In genomic region chr3:88480679-88481078, GRCm38 (mm10) we compare ENCODE assay signal across 20 mouse cellular contexts. TPM values are rescaled to one million over a fixed set of nuclear protein-coding genes. Genes with fewer than 3 reads are reported as not detected.
A peak's percentile ranks its signal among the peaks of the same experiment; 100 is the strongest.
DNase-seq lines count a peak whose midpoint lies in the region; ATAC-seq and TF ChIP-seq lines count a peak whose summit lies in the region.
"Had no signal": no experiment of that assay in that cellular context is flagged by ENCODE, and none has a peak within 500 bp of the region (broad histone marks: within the 10 kb centered on the region; RNA-seq: fewer than 3 reads in every experiment).

No protein-coding gene starts in this region.

- no peak for TF ChIP-seq CTCF in heart, adult 2 months (IDR thresholded peaks at IDR 0.05)

- no peak overlapping the region for H3K4me3 ChIP-seq in embryonic facial prominence, embryonic 15.5 days (replicated peaks)
- no peak overlapping the region for H3K4me3 ChIP-seq in embryonic facial prominence, embryonic 10.5 days
- no peak overlapping the region for H3K4me3 ChIP-seq in heart, adult 2 months
- H3K4me3 ChIP-seq in myocyte: no peak overlapping the region

- TF ChIP-seq EP300 in heart, adult 2 months (IDR thresholded peaks at IDR 0.05; ENCODE audit: insufficient read depth, low read depth, low read length): no peak

- H3K4me1 ChIP-seq in embryonic facial prominence, embryonic 15.5 days: peaks cover 23% of the 10 kb centered on the region
- peaks cover 26% of the 10 kb centered on the region for H3K4me1 ChIP-seq in embryonic facial prominence, embryonic 10.5 days
- peaks cover 1% of the 10 kb centered on the region; the same call in 1 of the 2 replicates for H3K4me1 ChIP-seq in heart, adult 2 months (ENCODE audit: control insufficient read depth, insufficient read depth, low read length)

- H3ac ChIP-seq in myocyte (ENCODE audit: control insufficient read depth, insufficient read length): no peak overlapping the region

- intact Hi-C loops in heart, adult 2 months (cut with DNase I): no loop called here

- no peak for ATAC-seq in embryonic facial prominence, embryonic 15.5 days (ENCODE audit: insufficient number of reproducible peaks, low FRiP score, low TSS enrichment, low read depth)
- ATAC-seq: activated CD4-positive, CD25-positive, alpha-beta regulatory T cell, adult 4 months; CD4-positive, CD25-positive, alpha-beta regulatory T cell, adult 4 months; Patski had no signal

- H3K27ac ChIP-seq in embryonic facial prominence, embryonic 15.5 days (replicated peaks): 0 out of 2 replicates have a peak overlapping the region, but pooled peaks have one; percentile 4
- no peak overlapping the region for H3K27ac ChIP-seq in embryonic facial prominence, embryonic 10.5 days (replicated peaks)
- H3K27ac ChIP-seq in heart, adult 2 months: no peak overlapping the region

- DNase-seq in embryonic facial prominence, embryonic 10.5 days (ENCODE audit: low spot score): no peak
- DNase-seq in heart, adult 11 months: peak; percentile 85
- DNase-seq in heart, adult 2 months: no peak
- no peak for DNase-seq in kidney, postnatal 25 days
- DNase-seq: adrenal gland, adult 2 months; adrenal gland, adult 8-10 months; adrenal gland, postnatal 10 days; adrenal gland, postnatal 14 days; adrenal gland, postnatal 25 days; adrenal gland, postnatal 36 days; B cell, adult 2 months; cerebellum, adult 11 months; cerebellum, adult 11-12 months; cerebellum, adult 18-20 months had no signal

- TF ChIP-seq POLR2A in heart, adult 2 months (IDR thresholded peaks at IDR 0.05; ENCODE audit: insufficient read depth, low read depth, low read length): no peak
- TF ChIP-seq POLR2A in myocyte (IDR thresholded peaks at IDR 0.05; ENCODE audit: insufficient read length, low read depth): no peak

- WGBS in embryonic facial prominence, embryonic 15.5 days: 93% methylated on average over 5 of the region's 5 CpGs
- 87% methylated on average over 5 of the region's 5 CpGs for WGBS in embryonic facial prominence, embryonic 10.5 days
- 94% methylated on average over 5 of the region's 5 CpGs for WGBS in heart, adult 2 months

- H3K36me3 ChIP-seq in embryonic facial prominence, embryonic 15.5 days: peaks cover 58% of the 10 kb centered on the region
- no peaks in the 10 kb centered on the region for H3K36me3 ChIP-seq in embryonic facial prominence, embryonic 10.5 days (replicated peaks)
- no peaks in the 10 kb centered on the region for H3K36me3 ChIP-seq in heart, adult 2 months (ENCODE audit: control insufficient read depth, insufficient read depth, low read length)
- peaks cover 45% of the 10 kb centered on the region for H3K36me3 ChIP-seq in myocyte (ENCODE audit: control insufficient read depth, insufficient read depth)

- no peaks in the 10 kb centered on the region for H3K79me2 ChIP-seq in heart, adult 2 months (replicated peaks; ENCODE audit: control insufficient read depth, insufficient read depth, low read length)
- H3K79me2 ChIP-seq in myocyte (ENCODE audit: control insufficient read depth, insufficient read depth): peaks cover 7% of the 10 kb centered on the region

- H3K4me2 ChIP-seq in embryonic facial prominence, embryonic 15.5 days (replicated peaks): no peak overlapping the region
- no peak overlapping the region for H3K4me2 ChIP-seq in myocyte (ENCODE audit: low read depth)

- no peak overlapping the region for H3K9ac ChIP-seq in embryonic facial prominence, embryonic 15.5 days
- no peak overlapping the region for H3K9ac ChIP-seq in heart, adult 2 months (ENCODE audit: low read depth, low read length)

- H3K9me3 ChIP-seq in embryonic facial prominence, embryonic 15.5 days (replicated peaks): no peaks in the 10 kb centered on the region
- no peaks in the 10 kb centered on the region for H3K9me3 ChIP-seq in embryonic facial prominence, embryonic 10.5 days
- H3K9me3 ChIP-seq: G1E had no signal

- H3K27me3 ChIP-seq in embryonic facial prominence, embryonic 15.5 days: no peaks in the 10 kb centered on the region
- peaks cover 53% of the 10 kb centered on the region for H3K27me3 ChIP-seq in embryonic facial prominence, embryonic 10.5 days (replicated peaks; ENCODE audit: low read depth, poor library complexity, severe bottlenecking)
- no peaks in the 10 kb centered on the region for H3K27me3 ChIP-seq in heart, adult 2 months (ENCODE audit: control insufficient read depth, insufficient read depth, low read length)
- no peaks in the 10 kb centered on the region for H3K27me3 ChIP-seq in myocyte (ENCODE audit: control insufficient read depth, insufficient read depth, insufficient read length)
- H3K27me3 ChIP-seq: Patski had no signal

TF ChIP-seq in myocyte, 11 proteins besides CTCF, POLR2A, EP300 and RAD21:
- TF ChIP-seq REST (IDR thresholded peaks at IDR 0.05; ENCODE audit: insufficient read depth, insufficient read length): no peak
- peak; percentile 56 for TF ChIP-seq POLR2AphosphoS2 (IDR thresholded peaks at IDR 0.05; ENCODE audit: insufficient read length, low read depth)
- TF ChIP-seq USF1 (IDR thresholded peaks at IDR 0.05; ENCODE audit: low read depth): no peak

RNA-seq across cellular contexts. Expression of gene Sema4a, which starts 19.7 kb away (rescaled TPM):
- 18.5 and 21.9 TPM in 2 replicates for polyA plus RNA-seq in embryonic facial prominence, embryonic 15.5 days (2015; fragmentation: Nextera tagmentation; extraction: Ambion mirVana)
- polyA plus RNA-seq in embryonic facial prominence, embryonic 10.5 days (2016; fragmentation: Nextera tagmentation; extraction: Ambion mirVana): 5.9 and 7.1 TPM in 2 replicates
- total RNA-seq in heart, adult 2 months (2021): 1 to 10 TPM; 3.2 to 3.3 TPM
- polyA plus RNA-seq in heart, adult 2 months (2012; rRNA removed): 8.5 and 9.5 TPM in 2 replicates
- 0.35 TPM for polyA plus RNA-seq in myocyte (2012; fragmentation: generic; extraction: Trizol)

RNA-seq across cellular contexts. Expression of gene Lmna, which starts 29.1 kb away (rescaled TPM):
- 625 and 678 TPM in 2 replicates for polyA plus RNA-seq in embryonic facial prominence, embryonic 15.5 days (2015; fragmentation: Nextera tagmentation; extraction: Ambion mirVana)
- polyA plus RNA-seq in embryonic facial prominence, embryonic 10.5 days (2016; fragmentation: Nextera tagmentation; extraction: Ambion mirVana): 15.2 and 17.9 TPM in 2 replicates
- total RNA-seq in heart, adult 2 months (2021): 100 to 1,000 TPM; 117 to 138 TPM
- polyA plus RNA-seq in heart, adult 2 months (2012; rRNA removed): 67.3 and 85.2 TPM in 2 replicates
- polyA plus RNA-seq in myocyte (2012; fragmentation: generic; extraction: Trizol): 954 TPM

RNA-seq across cellular contexts. Expression of gene Mex3a, which starts 51.5 kb away (rescaled TPM):
- polyA plus RNA-seq in embryonic facial prominence, embryonic 15.5 days (2015; fragmentation: Nextera tagmentation; extraction: Ambion mirVana): 22.5 and 22.8 TPM in 2 replicates
- 33.6 and 37.4 TPM in 2 replicates for polyA plus RNA-seq in embryonic facial prominence, embryonic 10.5 days (2016; fragmentation: Nextera tagmentation; extraction: Ambion mirVana)
- total RNA-seq in heart, adult 2 months (2021): under 1 TPM; 0.42 to 0.45 TPM
- polyA plus RNA-seq in heart, adult 2 months (2012; rRNA removed): 0.27 and 0.59 TPM in 2 replicates
- 8.1 TPM for polyA plus RNA-seq in myocyte (2012; fragmentation: generic; extraction: Trizol)

RNA-seq across cellular contexts. Expression of gene Slc25a44, which starts 55.7 kb away (rescaled TPM):
- 16.3 and 17.9 TPM in 2 replicates for polyA plus RNA-seq in embryonic facial prominence, embryonic 15.5 days (2015; fragmentation: Nextera tagmentation; extraction: Ambion mirVana)
- 17.5 and 17.6 TPM in 2 replicates for polyA plus RNA-seq in embryonic facial prominence, embryonic 10.5 days (2016; fragmentation: Nextera tagmentation; extraction: Ambion mirVana)
- total RNA-seq in heart, adult 2 months (2021): 10 to 100 TPM; 11.9 to 14.6 TPM
- 19.1 and 25.9 TPM in 2 replicates for polyA plus RNA-seq in heart, adult 2 months (2012; rRNA removed)
- polyA plus RNA-seq in myocyte (2012; fragmentation: generic; extraction: Trizol): 19.3 TPM
